Mouse (Mus musculus) inflammation-experienced regulatory T-cells, adult 6 months (primary cell): ENCODE results near the gene Acot3. TPM values are rescaled to one million over a fixed set of nuclear protein-coding genes. Genes with fewer than 3 reads are reported as not detected.
"Not testable (repeated sequence)": the region's sequence is repeated elsewhere in the genome, so short reads cannot be mapped to it uniquely, and the experiment has no call there.

Experiments used
- ATAC-seq: one replicate; pipeline ENCODE4 v1.8.0; 2017
- polyA plus RNA-seq, 3 experiments: library from polyadenylated mRNA; unstranded; fragments of 100-300 nt; shearing (Covaris generic); gene quantifications; one replicate each; pipeline ENCODE4 v1.2.1; 2017

The Acot3 gene
- not detected for polyA plus RNA-seq

- no peak for ATAC-seq
Measured at GRCm38 (mm10) chr12:84051937-84052474, at the start of gene Acot3. TSS of gene Acot3 (plus strand) at chr12:84052144.

- ATAC-seq = no peak
Measured at GRCm38 (mm10) chr12:84003866-84004265, 48.1 kb upstream of the Acot3 start.

GRCm38 (mm10) chr12:84008251-84008650 lies 43.7 kb upstream of the Acot3 start:
- ATAC-seq = no peak

- no peak for ATAC-seq
Measured at GRCm38 (mm10) chr12:84008729-84009128, 43.2 kb upstream of the Acot3 start.

- not testable (repeated sequence) for ATAC-seq
Measured at GRCm38 (mm10) chr12:84009171-84009965, 42.6 kb upstream of the Acot3 start, which contains the start of gene Acot1. TSS of gene Acot1 (plus strand) at chr12:84009490.

GRCm38 (mm10) chr12:84010201-84010600 lies 41.7 kb upstream of the Acot3 start:
- ATAC-seq = no peak

GRCm38 (mm10) chr12:84011251-84012040 lies 40.5 kb upstream of the Acot3 start:
- no peak for ATAC-seq

- no peak for ATAC-seq
Measured at GRCm38 (mm10) chr12:84013130-84013529, 38.8 kb upstream of the Acot3 start.

- ATAC-seq = no peak
Measured at GRCm38 (mm10) chr12:84013701-84014100, 38.2 kb upstream of the Acot3 start.

GRCm38 (mm10) chr12:84020528-84020927 lies 31.4 kb upstream of the Acot3 start:
- not testable (repeated sequence) for ATAC-seq

GRCm38 (mm10) chr12:84022266-84022665 lies 29.7 kb upstream of the Acot3 start:
- ATAC-seq = not testable (repeated sequence)

- ATAC-seq = no peak
Measured at GRCm38 (mm10) chr12:84023052-84023745, 28.7 kb upstream of the Acot3 start.

- peak; percentile 80 for ATAC-seq
Measured at GRCm38 (mm10) chr12:84025888-84026287, 26.1 kb upstream of the Acot3 start.

GRCm38 (mm10) chr12:84028328-84028727 lies 23.6 kb upstream of the Acot3 start:
- ATAC-seq = not testable (repeated sequence)

GRCm38 (mm10) chr12:84029043-84029442 lies 22.9 kb upstream of the Acot3 start:
- not testable (repeated sequence) for ATAC-seq

- peak; percentile 76 for ATAC-seq
Measured at GRCm38 (mm10) chr12:84030659-84031332, 21.1 kb upstream of the Acot3 start.

GRCm38 (mm10) chr12:84032854-84033253 lies 19.1 kb upstream of the Acot3 start:
- no peak for ATAC-seq

- not testable (repeated sequence) for ATAC-seq
Measured at GRCm38 (mm10) chr12:84033302-84033701, 18.6 kb upstream of the Acot3 start.

GRCm38 (mm10) chr12:84034108-84034507 lies 17.8 kb upstream of the Acot3 start:
- ATAC-seq = no peak

- not testable (repeated sequence) for ATAC-seq
Measured at GRCm38 (mm10) chr12:84038241-84038640, 13.7 kb upstream of the Acot3 start, which contains the start of gene Acot4. TSS of gene Acot4 (plus strand) at chr12:84038379.

GRCm38 (mm10) chr12:84038691-84039111 lies 13.2 kb upstream of the Acot3 start, which contains the start of gene Gm49366:
TSS of gene Gm49366 (plus strand) at chr12:84038935.
- ATAC-seq = not testable (repeated sequence)

- no peak for ATAC-seq
Measured at GRCm38 (mm10) chr12:84042248-84042647, 9.7 kb upstream of the Acot3 start.
